Mouse (Mus musculus): ENCODE results near the gene Bhlhe41. TPM values are rescaled to one million over a fixed set of nuclear protein-coding genes. Genes with fewer than 3 reads are reported as not detected.

Bhlhe41 gene
- polyA plus RNA-seq, 1 experiment from 2014 or later = 0.12 TPM

GRCm38 (mm10) chr6:145892381-145893265 lies 27.3 kb upstream of the Bhlhe41 start:
- no peak for ATAC-seq (ENCODE audit: insufficient read depth)
- Histone ChIP-seq H3K9ac (no peak overlapping the region), H3K4me2 (no peak overlapping the region), H3K36me3 (replicated peaks) (no peaks in the 10 kb centered on the region), H3K27me3 (no peaks in the 10 kb centered on the region), H3K4me3 (replicated peaks) (no peak overlapping the region), H3K4me1 (replicated peaks) (no peaks in the 10 kb centered on the region), H3K27ac (replicated peaks) (no peak overlapping the region), H3K9me3 (replicated peaks) (no peaks in the 10 kb centered on the region)
- 75% methylated on average over 20 of the region's 20 CpGs for WGBS (ENCODE audit: insufficient replicate concordance)

GRCm38 (mm10) chr6:145891951-145892350 lies 26.6 kb upstream of the Bhlhe41 start:
- WGBS (ENCODE audit: insufficient replicate concordance) = 65% methylated on average over 11 of the region's 11 CpGs
- Histone ChIP-seq H3K4me1 (replicated peaks) (no peaks in the 10 kb centered on the region), H3K36me3 (replicated peaks) (no peaks in the 10 kb centered on the region), H3K9ac (no peak overlapping the region), H3K4me2 (no peak overlapping the region), H3K27me3 (no peaks in the 10 kb centered on the region), H3K27ac (replicated peaks) (no peak overlapping the region), H3K4me3 (replicated peaks) (no peak overlapping the region), H3K9me3 (replicated peaks) (no peaks in the 10 kb centered on the region)
- ATAC-seq (ENCODE audit: insufficient read depth) = no peak

- Histone ChIP-seq H3K4me2 (no peak overlapping the region), H3K4me1 (replicated peaks) (no peaks in the 10 kb centered on the region), H3K27me3 (no peaks in the 10 kb centered on the region), H3K4me3 (replicated peaks) (no peak overlapping the region), H3K9ac (no peak overlapping the region), H3K27ac (replicated peaks) (no peak overlapping the region), H3K36me3 (replicated peaks) (no peaks in the 10 kb centered on the region), H3K9me3 (replicated peaks) (no peaks in the 10 kb centered on the region)
- 69% methylated on average over 6 of the region's 6 CpGs for WGBS (ENCODE audit: insufficient replicate concordance)
- ATAC-seq (ENCODE audit: insufficient read depth) = no peak
Observed at GRCm38 (mm10) chr6:145887719-145888118, 22.4 kb upstream of the Bhlhe41 start.

GRCm38 (mm10) chr6:145886277-145886676 lies 20.9 kb upstream of the Bhlhe41 start:
- Histone ChIP-seq H3K27me3 (no peaks in the 10 kb centered on the region), H3K9me3 (replicated peaks) (no peaks in the 10 kb centered on the region), H3K36me3 (replicated peaks) (no peaks in the 10 kb centered on the region), H3K27ac (replicated peaks) (no peak overlapping the region), H3K9ac (no peak overlapping the region), H3K4me1 (replicated peaks) (no peaks in the 10 kb centered on the region), H3K4me2 (no peak overlapping the region), H3K4me3 (replicated peaks) (no peak overlapping the region)
- ATAC-seq (ENCODE audit: insufficient read depth) = no peak
- 60% methylated on average over 8 of the region's 8 CpGs for WGBS (ENCODE audit: insufficient replicate concordance)

GRCm38 (mm10) chr6:145885069-145885468 lies 19.7 kb upstream of the Bhlhe41 start:
- H3K27ac ChIP-seq (replicated peaks) = no peak overlapping the region
- 62% methylated on average over 4 of the region's 4 CpGs for WGBS (ENCODE audit: insufficient replicate concordance)
- no peak for ATAC-seq (ENCODE audit: insufficient read depth)

GRCm38 (mm10) chr6:145883668-145884067 lies 18.3 kb upstream of the Bhlhe41 start:
- H3K4me3 ChIP-seq (replicated peaks) = no peak overlapping the region
- no peaks in the 10 kb centered on the region for H3K27me3 ChIP-seq
- H3K4me2 ChIP-seq = no peak overlapping the region
- H3K4me1 ChIP-seq (replicated peaks) = no peaks in the 10 kb centered on the region
- no peak overlapping the region for H3K9ac ChIP-seq
- no peak for ATAC-seq (ENCODE audit: insufficient read depth)
- H3K36me3 ChIP-seq (replicated peaks) = no peaks in the 10 kb centered on the region
- 58% methylated on average over 4 of the region's 4 CpGs for WGBS (ENCODE audit: insufficient replicate concordance)
- H3K9me3 ChIP-seq (replicated peaks) = no peaks in the 10 kb centered on the region
- no peak overlapping the region for H3K27ac ChIP-seq (replicated peaks)

More at GRCm38 (mm10) chr6:145885069-145885468, 19.7 kb upstream of the Bhlhe41 start:
- Histone ChIP-seq H3K4me1 (replicated peaks) (no peaks in the 10 kb centered on the region), H3K27me3 (no peaks in the 10 kb centered on the region), H3K4me3 (replicated peaks) (no peak overlapping the region), H3K4me2 (no peak overlapping the region), H3K9ac (no peak overlapping the region), H3K9me3 (replicated peaks) (no peaks in the 10 kb centered on the region), H3K36me3 (replicated peaks) (no peaks in the 10 kb centered on the region)

- 26% methylated on average over 1 of the region's 1 CpGs for WGBS (ENCODE audit: insufficient replicate concordance)
- ATAC-seq (ENCODE audit: insufficient read depth) = no peak
Observed at GRCm38 (mm10) chr6:145883010-145883409, 17.7 kb upstream of the Bhlhe41 start.

GRCm38 (mm10) chr6:145880609-145881008 lies 15.3 kb upstream of the Bhlhe41 start:
- Histone ChIP-seq H3K4me3 (replicated peaks) (no peak overlapping the region), H3K4me2 (no peak overlapping the region), H3K9ac (no peak overlapping the region), H3K9me3 (replicated peaks) (no peaks in the 10 kb centered on the region), H3K27ac (replicated peaks) (no peak overlapping the region), H3K4me1 (replicated peaks) (no peaks in the 10 kb centered on the region), H3K27me3 (no peaks in the 10 kb centered on the region), H3K36me3 (replicated peaks) (no peaks in the 10 kb centered on the region)
- 65% methylated on average over 5 of the region's 5 CpGs for WGBS (ENCODE audit: insufficient replicate concordance)
- no peak for ATAC-seq (ENCODE audit: insufficient read depth)

More at GRCm38 (mm10) chr6:145883010-145883409, 17.7 kb upstream of the Bhlhe41 start:
- Histone ChIP-seq H3K4me3 (replicated peaks) (no peak overlapping the region), H3K27me3 (no peaks in the 10 kb centered on the region), H3K4me1 (replicated peaks) (no peaks in the 10 kb centered on the region), H3K9ac (no peak overlapping the region), H3K27ac (replicated peaks) (no peak overlapping the region), H3K9me3 (replicated peaks) (no peaks in the 10 kb centered on the region), H3K4me2 (no peak overlapping the region), H3K36me3 (replicated peaks) (no peaks in the 10 kb centered on the region)

- H3K4me3 ChIP-seq (replicated peaks) = no peak overlapping the region
- no peak overlapping the region for H3K4me2 ChIP-seq
- no peak overlapping the region for H3K9ac ChIP-seq
- ATAC-seq (ENCODE audit: insufficient read depth) = peak; percentile 34; the same call in 1 of the 2 replicates
- H3K36me3 ChIP-seq (replicated peaks) = no peaks in the 10 kb centered on the region
- no peaks in the 10 kb centered on the region for H3K27me3 ChIP-seq
- WGBS (ENCODE audit: insufficient replicate concordance) = 40% methylated on average over 9 of the region's 9 CpGs
- H3K4me1 ChIP-seq (replicated peaks) = no peaks in the 10 kb centered on the region
- H3K9me3 ChIP-seq (replicated peaks) = no peaks in the 10 kb centered on the region
- no peak overlapping the region for H3K27ac ChIP-seq (replicated peaks)
Observed at GRCm38 (mm10) chr6:145876986-145877735, 11.8 kb upstream of the Bhlhe41 start.

GRCm38 (mm10) chr6:145873354-145873753 lies 8.0 kb upstream of the Bhlhe41 start:
- H3K27me3 ChIP-seq = peaks cover 9% of the 10 kb centered on the region
- WGBS (ENCODE audit: insufficient replicate concordance) = 71% methylated on average over 8 of the region's 8 CpGs
- ATAC-seq (ENCODE audit: insufficient read depth) = no peak

GRCm38 (mm10) chr6:145872010-145872409 lies 6.7 kb upstream of the Bhlhe41 start:
- no peak overlapping the region for H3K4me3 ChIP-seq (replicated peaks)
- no peaks in the 10 kb centered on the region for H3K9me3 ChIP-seq (replicated peaks)
- 62% methylated on average over 7 of the region's 7 CpGs for WGBS (ENCODE audit: insufficient replicate concordance)
- no peak for ATAC-seq (ENCODE audit: insufficient read depth)
- no peak overlapping the region for H3K9ac ChIP-seq
- no peak overlapping the region for H3K4me2 ChIP-seq
- no peak overlapping the region for H3K27ac ChIP-seq (replicated peaks)
- H3K27me3 ChIP-seq = peaks cover 23% of the 10 kb centered on the region
- H3K36me3 ChIP-seq (replicated peaks) = no peaks in the 10 kb centered on the region
- no peaks in the 10 kb centered on the region for H3K4me1 ChIP-seq (replicated peaks)

More at GRCm38 (mm10) chr6:145873354-145873753, 8.0 kb upstream of the Bhlhe41 start:
- Histone ChIP-seq H3K27ac (replicated peaks) (no peak overlapping the region), H3K9ac (no peak overlapping the region), H3K36me3 (replicated peaks) (no peaks in the 10 kb centered on the region), H3K4me3 (replicated peaks) (no peak overlapping the region), H3K4me1 (replicated peaks) (no peaks in the 10 kb centered on the region), H3K4me2 (no peak overlapping the region), H3K9me3 (replicated peaks) (no peaks in the 10 kb centered on the region)
